Mouse (Mus musculus) WW6 (cell line): ENCODE results near the gene Dmtf1.

Experiments
- DNase-seq: peaks from one replicate; pipeline ENCODE4 v3.0.0-alpha.2; 2013; ENCODE audit warnings: low read depth, low spot score

Dmtf1 gene

DNA sequence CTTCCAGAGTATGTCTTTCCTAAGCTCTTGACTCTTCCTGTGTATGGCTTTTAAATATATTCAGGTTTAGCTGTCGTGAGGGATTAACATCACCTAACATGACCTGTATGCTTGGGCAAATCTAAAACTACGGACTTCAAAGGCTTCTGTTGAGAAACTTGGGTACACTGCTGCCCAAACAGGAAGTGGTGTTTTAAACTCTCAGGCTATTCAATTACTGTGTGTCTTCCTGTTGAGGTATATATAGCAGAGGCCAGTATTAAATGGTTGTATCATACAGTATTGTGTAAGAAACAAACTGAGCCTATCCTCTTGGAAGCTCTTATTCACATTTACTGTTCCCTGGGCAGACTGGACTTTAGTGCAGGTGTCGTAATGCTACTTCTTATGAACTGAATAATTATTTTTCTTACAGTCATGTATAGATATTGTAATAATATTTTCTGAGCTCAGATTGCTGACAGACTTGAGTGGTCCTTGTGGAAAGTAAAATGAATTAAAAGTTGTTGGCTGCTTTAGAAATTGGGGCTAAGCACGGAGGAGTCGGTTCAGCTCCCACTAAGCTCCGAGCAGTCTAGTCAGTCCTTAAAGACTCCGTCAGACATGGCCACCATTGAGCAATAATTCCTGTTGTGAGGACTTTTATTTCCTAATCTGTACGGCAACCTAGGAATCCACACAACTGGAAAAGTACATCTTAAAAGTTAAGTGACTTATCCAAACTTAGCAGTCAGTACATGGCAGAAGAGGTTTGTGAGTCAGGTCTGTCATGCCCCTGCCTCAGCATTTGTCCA is 54.1 kb downstream of the Dmtf1 start:
- DNase-seq, result no peak

GRCm38 (mm10) chr5:9106806-9107205 is 54.8 kb downstream of the Dmtf1 start:
- DNase-seq, result no peak

DNA sequence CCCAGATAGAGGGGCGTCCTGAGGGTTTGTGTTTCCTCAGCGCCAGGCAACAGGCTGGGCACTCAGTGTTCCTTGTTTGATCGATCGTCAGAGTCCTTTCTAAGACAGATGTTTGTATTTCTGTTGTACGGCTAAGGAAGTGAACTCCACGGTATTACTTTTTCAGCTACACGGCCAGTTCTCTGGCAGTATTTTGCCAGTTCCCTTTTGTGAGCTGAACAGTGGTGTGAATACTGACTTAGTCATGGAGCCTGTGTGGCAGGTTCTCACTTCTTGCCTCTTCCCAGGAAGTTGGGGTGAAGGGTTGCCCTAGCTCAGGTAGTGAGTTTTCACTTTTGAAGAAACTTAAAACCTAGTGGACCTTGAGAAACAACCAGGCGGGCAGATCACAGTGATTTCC is 57.6 kb downstream of the Dmtf1 start:
- DNase-seq, result no peak

DNA sequence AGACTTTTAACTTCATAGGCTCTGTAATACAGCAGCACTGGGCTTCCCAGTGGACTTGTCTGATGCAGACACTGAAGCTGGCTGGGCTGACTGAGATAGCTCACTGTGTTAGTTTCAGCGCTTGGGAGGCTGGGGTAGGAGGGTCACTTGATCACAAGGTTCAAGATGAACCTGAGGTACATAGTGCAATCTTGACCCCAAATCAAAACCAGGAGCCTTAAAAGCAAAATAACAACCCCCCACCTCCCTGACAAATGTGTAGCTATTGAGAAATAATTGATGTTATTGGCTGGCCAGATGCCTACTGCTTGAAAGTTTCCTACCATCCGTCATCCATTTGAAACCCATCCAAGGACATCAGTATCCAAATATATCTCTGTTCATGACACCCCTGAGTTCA is 58.9 kb downstream of the Dmtf1 start:
- DNase-seq, result no peak

GRCm38 (mm10) chr5:9100849-9101801 is 60.5 kb downstream of the Dmtf1 start:
- peak; percentile 26 for DNase-seq

DNA sequence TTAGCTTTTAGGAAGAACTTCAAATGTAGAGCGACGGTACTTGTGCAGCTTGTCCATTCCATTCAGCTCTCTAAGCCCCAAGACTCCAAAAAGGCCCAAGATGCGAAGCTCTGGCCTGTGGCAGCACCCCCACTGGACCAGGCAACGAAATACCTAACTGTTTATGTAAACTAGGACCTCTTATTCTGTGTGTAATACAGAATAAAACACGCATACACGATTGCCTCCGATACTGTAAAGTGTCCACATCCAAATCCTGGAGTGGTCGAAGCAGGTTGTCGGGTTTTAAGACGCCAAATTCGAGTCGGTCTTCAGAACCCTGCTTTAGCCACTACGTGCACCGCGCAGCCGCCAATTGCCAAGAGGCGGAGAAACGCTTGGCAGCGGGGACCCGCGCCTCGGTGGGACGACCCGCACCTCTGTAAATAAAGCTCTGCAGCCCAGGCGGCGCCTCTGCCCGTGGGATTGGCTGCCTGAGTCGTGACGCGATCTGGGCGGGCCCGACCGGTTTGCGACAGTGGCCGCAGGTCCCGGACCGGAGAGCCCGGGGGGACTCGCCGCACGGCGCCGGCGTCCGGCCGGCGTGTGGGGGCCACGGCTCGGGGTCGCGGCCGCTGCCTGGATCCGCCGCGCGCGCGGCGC is 61.2 kb downstream of the Dmtf1 start, which contains the start of gene Tmem243:
Tmem243 (plus strand) TSS at position 462 of the 642 bp plus-strand sequence.
- peak; percentile 75 for DNase-seq

DNA sequence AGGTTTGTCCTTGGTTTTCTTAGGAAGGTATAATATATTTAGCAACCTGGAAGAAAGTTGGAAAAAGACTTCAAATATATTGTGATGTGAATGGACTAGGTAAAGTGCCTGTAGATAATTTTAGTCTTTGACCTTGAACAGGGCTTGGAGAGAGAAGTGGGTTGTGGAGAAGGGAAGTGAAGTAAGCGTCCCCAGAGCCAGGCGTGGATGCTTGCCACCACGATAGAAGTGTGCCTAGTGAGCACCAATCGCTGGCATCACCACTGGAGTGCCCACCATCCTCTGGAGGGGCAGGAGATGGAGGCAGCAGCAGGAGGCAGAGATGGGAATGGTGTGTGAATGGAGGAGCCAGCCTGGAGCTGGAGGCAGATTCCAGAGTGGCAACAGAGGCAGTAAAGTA is 68.1 kb downstream of the Dmtf1 start:
- DNase-seq, result no peak

- no peak for DNase-seq
Measured at GRCm38 (mm10) chr5:9092716-9093115, 68.9 kb downstream of the Dmtf1 start.

GRCm38 (mm10) chr5:9090493-9091106 is 71.0 kb downstream of the Dmtf1 start:
- DNase-seq, result no peak

GRCm38 (mm10) chr5:9086924-9087719 is 74.5 kb downstream of the Dmtf1 start:
- DNase-seq, result no peak

GRCm38 (mm10) chr5:9079773-9080501 is 81.6 kb downstream of the Dmtf1 start:
- no peak for DNase-seq

- no peak for DNase-seq
Measured at GRCm38 (mm10) chr5:9073177-9073854, 88.3 kb downstream of the Dmtf1 start.

GRCm38 (mm10) chr5:9071360-9071759 is 90.2 kb downstream of the Dmtf1 start:
- no peak for DNase-seq

DNA sequence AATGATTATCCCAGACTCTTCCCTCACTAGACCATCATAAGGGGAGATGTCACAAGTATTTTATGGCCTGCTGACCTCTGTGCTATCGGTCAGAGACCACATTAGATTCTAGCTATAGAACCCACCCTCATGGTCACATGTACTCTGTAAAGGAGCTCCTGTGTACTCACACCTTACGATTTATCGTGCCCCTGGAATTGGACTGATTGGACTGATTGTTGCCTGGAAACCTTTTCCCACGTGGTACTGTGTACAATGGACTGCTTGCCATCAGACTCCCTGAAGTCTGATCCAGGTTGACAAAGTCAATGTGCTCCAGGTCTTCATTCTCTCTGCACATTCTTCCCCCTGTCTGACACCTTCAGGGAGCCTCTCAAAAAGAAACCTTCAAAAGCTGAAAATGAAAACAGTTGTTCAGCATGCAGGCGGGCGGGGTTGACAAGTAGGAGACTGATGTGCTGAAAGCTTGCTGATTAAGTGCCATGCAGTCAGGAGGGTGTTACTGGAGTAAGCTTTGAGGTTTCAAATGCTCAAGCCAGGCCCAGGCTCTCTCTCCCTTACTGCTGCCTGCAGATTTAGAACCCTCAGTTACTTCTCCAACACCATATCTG is 91.9 kb downstream of the Dmtf1 start:
- DNase-seq, result no peak

DNA sequence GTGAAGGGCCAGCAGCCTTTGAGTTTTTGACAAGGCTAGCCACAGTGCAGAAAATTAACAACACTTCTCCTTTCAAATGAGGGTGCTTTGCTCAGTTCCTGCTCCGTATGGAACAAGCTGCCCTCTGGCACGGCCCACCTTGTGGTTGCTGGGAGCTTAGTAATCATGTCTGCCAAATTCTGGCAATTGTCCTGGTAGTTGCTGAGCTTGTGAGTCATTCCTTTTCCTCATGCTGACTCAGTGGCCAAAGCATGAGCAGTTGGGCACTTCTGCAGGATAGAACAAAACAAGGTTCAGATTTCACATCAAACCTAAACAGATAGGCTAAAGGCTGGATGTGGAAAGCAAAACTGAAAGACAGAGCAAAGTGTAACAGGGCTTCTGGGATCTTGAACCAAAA is 92.7 kb downstream of the Dmtf1 start:
- DNase-seq, result no peak
